Mouse (Mus musculus): ENCODE data around the gene Taok3. TPM values are rescaled to one million over a fixed set of nuclear protein-coding genes. Genes with fewer than 3 reads are reported as not detected.

Gene Taok3
- total RNA-seq, 2 experiments from 2014 or later, result 4.6 to 6.8 TPM

- intact Hi-C loops (cut with DNase I), result no loop called here
- H3K4me3 ChIP-seq, result no peak overlapping the region
- no peak overlapping the region for H3K27ac ChIP-seq
- no peak for DNase-seq
- TF ChIP-seq CTCF (IDR thresholded peaks at IDR 0.05), result no peak
Observed at GRCm38 (mm10) chr5:117136570-117136969, 16.6 kb downstream of the Taok3 start.

- Histone ChIP-seq H3K4me3 (no peak overlapping the region), H3K27ac (peak overlapping the region; percentile 73; the same call in 1 of the 2 replicates)
- no peak for TF ChIP-seq CTCF (IDR thresholded peaks at IDR 0.05)
- intact Hi-C loops (cut with DNase I), result no loop called here
- DNase-seq, result no peak
Observed at GRCm38 (mm10) chr5:117137011-117137410, 17.1 kb downstream of the Taok3 start.

GRCm38 (mm10) chr5:117137594-117137993, 17.7 kb downstream of the Taok3 start:
- peak overlapping the region; percentile 73 for H3K27ac ChIP-seq
- no peak for DNase-seq
- intact Hi-C loops (cut with DNase I), result no loop called here
- no peak for TF ChIP-seq CTCF (IDR thresholded peaks at IDR 0.05)
- H3K4me3 ChIP-seq, result no peak overlapping the region

DNA sequence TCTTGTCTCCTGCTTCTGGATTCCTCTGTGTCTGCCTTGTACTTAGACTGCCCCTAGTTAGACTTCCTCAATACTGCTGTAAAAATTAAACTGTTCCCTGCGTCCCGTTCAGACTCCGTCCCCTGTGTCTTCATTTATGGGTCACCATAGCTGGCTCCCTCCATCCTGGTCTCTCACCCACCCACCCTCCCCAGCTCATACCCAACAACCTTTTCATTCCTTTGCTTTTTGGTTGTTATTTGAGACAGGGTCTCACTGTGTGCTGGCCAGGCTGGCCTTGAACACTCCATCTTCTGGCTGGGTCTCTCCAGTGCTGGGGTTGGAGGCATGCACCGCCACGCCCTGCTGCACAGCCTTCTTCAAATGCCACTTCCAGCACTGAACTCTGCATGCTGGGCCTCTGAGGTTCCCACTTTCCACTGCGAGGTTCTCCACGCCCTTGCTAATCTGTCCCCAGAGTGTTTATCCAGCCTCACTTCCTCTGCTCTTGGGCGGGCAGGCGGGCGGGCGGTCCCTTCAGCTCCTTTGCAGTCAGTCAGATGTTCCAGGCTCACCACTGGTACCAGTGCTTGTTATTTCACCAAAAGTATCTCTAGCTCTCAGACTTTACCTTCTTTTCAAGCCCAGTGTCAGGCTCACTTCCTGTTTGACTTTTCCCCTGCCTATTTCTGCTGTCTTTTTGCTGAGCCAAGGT, 18.5 kb downstream of the Taok3 start:
- peak; percentile 73 for DNase-seq
- intact Hi-C loops (cut with DNase I), result no loop called here
- Histone ChIP-seq H3K27ac (peak overlapping the region; percentile 73), H3K4me3 (no peak overlapping the region)
- TF ChIP-seq CTCF (IDR thresholded peaks at IDR 0.05), result no peak

DNA sequence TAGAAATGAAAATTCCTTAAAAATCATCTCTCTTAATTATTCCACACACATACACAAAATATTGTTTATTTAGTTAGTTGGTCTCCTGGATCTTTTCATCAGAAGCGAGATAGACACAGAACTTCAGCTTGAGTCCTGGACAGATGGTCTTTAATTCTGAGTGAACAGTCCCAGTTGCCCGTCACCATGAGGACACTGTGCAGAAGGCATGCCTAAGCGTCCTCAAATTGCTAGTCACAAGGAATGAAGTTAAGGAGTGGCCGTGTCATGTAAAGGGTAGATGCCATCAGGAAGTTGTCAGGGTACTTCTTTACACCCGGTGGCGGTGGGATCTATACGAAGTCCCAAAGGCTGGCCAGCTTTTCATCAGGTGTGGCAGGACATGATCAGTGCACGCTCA, 19.9 kb downstream of the Taok3 start:
- intact Hi-C loops (cut with DNase I), result no loop called here

GRCm38 (mm10) chr5:117140374-117140773, 20.4 kb downstream of the Taok3 start:
- DNase-seq, result no peak
- TF ChIP-seq CTCF (IDR thresholded peaks at IDR 0.05), result no peak
- intact Hi-C loops (cut with DNase I), result no loop called here
- Histone ChIP-seq H3K27ac (peak overlapping the region; percentile 38), H3K4me3 (no peak overlapping the region)

More for the DNA sequence above, 19.9 kb downstream of the Taok3 start:
- no peak for DNase-seq
- TF ChIP-seq CTCF (IDR thresholded peaks at IDR 0.05), result no peak
- Histone ChIP-seq H3K27ac (peak overlapping the region; percentile 38; the same call in 1 of the 2 replicates), H3K4me3 (no peak overlapping the region)

DNA sequence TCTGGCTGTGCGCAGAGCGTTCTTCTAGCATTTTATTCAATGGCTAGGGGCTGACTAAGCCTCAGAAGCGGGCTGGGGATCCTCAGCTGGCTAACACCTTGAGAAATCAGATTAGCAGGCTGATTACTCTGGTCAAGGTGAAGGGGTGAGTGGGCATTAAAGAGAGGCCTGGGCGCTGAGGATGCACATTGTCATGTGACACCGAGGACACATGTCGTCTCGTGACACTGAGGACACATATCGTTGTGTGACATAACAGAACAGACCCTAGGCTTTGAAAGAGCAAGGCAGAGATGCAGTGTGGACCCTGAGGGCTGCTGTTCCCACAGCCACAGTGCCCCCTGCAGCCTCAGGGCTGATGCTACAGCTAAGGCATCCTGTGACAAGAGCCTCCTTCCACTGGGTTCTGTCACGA, 23.8 kb downstream of the Taok3 start:
- intact Hi-C loops (cut with DNase I), result no loop called here
- peak; percentile 55 for TF ChIP-seq CTCF (IDR thresholded peaks at IDR 0.05)
- no peak for DNase-seq
- no peak overlapping the region for H3K27ac ChIP-seq
- H3K4me3 ChIP-seq, result no peak overlapping the region

- TF ChIP-seq CTCF (IDR thresholded peaks at IDR 0.05), result no peak
Observed at GRCm38 (mm10) chr5:117146165-117146564, 26.2 kb downstream of the Taok3 start.

GRCm38 (mm10) chr5:117147187-117148095, 27.5 kb downstream of the Taok3 start:
- Histone ChIP-seq H3K27ac (peak overlapping the region; percentile 86), H3K4me3 (peak overlapping the region; percentile 12)
- no peak for DNase-seq
- intact Hi-C loops (cut with DNase I), result no loop called here
- TF ChIP-seq CTCF (IDR thresholded peaks at IDR 0.05), result peak; percentile 31; the same call in 1 of the 2 replicates

More at GRCm38 (mm10) chr5:117146165-117146564, 26.2 kb downstream of the Taok3 start:
- DNase-seq, result no peak
- H3K4me3 ChIP-seq, result no peak overlapping the region
- H3K27ac ChIP-seq, result no peak overlapping the region; the same call in 1 of the 2 replicates
- intact Hi-C loops (cut with DNase I), result no loop called here

GRCm38 (mm10) chr5:117149054-117149942, 29.4 kb downstream of the Taok3 start:
- intact Hi-C loops (cut with DNase I), result no loop called here
- no peak for TF ChIP-seq CTCF (IDR thresholded peaks at IDR 0.05)
- no peak overlapping the region for H3K4me3 ChIP-seq
- no peak for DNase-seq
- H3K27ac ChIP-seq, result no peak overlapping the region

GRCm38 (mm10) chr5:117150068-117150467, 30.1 kb downstream of the Taok3 start:
- no peak for DNase-seq
- intact Hi-C loops (cut with DNase I), result no loop called here
- TF ChIP-seq CTCF (IDR thresholded peaks at IDR 0.05), result no peak
- no peak overlapping the region for H3K4me3 ChIP-seq
- no peak overlapping the region for H3K27ac ChIP-seq

- peak; percentile 31; the same call in 1 of the 2 replicates for TF ChIP-seq CTCF (IDR thresholded peaks at IDR 0.05)
- Histone ChIP-seq H3K27ac (peak overlapping the region; percentile 70), H3K4me3 (no peak overlapping the region)
- no peak for DNase-seq
- intact Hi-C loops (cut with DNase I), result no loop called here
Observed at GRCm38 (mm10) chr5:117152944-117153343, 33.0 kb downstream of the Taok3 start.
